Mouse (Mus musculus) kidney, adult 2 months (tissue): Measurements from ENCODE around the gene Foxi3.

ENCODE experiments used
- CTCF ChIP-seq: fragments of 200-500 bp; conservative IDR thresholded peaks from 2 replicates; pipeline ENCODE4 v1.5.1; 2011; ENCODE audit warnings: low read depth, mild to moderate bottlenecking, control low read depth, low read length, moderate library complexity, mixed read lengths; ENCODE audit not compliant: insufficient read depth, insufficient read length
- POLR2A ChIP-seq: fragments of 200-500 bp; IDR thresholded peaks from one replicate; pipeline ENCODE4 v1.6.1; 2011; ENCODE audit warnings: low read depth, low read length, control low read depth

- TF ChIP-seq CTCF (no peak), POLR2A (no peak)
These were observed 46.3 kb downstream of the Foxi3 start for GRCm38 (mm10) chr6:71002656-71003055.
